Mouse (Mus musculus): Measurements from ENCODE around the gene Spata13. TPM values are rescaled to one million over a fixed set of nuclear protein-coding genes. Genes with fewer than 3 reads are reported as not detected.

Gene Spata13
- 10.1 and 21.6 TPM in 2 replicates for polyA plus RNA-seq (2012; rRNA removed)

DNA sequence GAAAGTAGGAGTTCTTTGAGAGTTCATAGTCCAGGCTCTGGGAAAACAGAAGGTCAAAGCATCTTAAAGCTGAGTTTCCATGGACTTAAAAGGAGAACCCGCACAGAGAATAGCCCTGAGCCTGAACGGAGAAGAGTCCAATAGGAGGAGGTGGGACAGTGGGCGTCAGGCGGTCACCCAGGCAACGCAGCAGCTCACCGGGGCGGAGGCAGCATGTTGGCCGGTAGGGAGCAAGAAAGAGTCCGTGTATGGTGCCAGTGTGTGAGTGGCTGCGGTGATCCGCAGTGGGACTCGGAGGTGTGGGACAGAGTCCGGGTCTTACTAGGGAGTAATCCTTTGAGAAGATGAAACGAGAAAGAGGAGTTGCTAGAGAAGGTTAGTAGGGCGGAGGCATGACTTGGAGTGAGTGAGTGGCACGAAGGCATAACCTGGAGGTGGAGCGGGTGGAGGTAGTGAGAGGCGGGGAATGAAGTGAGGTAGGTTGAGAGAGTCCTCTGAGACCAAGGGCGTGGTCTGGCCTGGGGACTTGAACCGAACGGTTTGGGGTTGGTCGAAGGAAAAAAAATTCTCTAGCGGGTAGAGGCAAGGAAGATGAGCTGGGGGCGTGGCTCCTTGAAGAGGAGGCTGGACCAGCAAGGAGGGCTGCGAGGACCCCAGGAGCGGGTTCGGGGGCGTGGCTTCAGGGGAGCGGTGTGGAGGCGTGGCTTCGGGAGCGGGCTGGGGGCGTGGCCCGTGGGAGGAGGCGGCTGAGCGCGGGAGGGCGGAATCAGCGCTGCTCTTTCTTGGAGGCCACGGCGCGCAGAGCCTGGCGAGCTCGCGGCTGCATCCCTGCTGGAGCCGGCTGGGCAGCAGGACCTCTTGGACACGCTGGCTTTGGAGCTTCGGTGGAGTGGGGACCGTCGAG, at the start of gene Spata13:
TSS of gene Spata13 (plus strand) at position 41 of the 904 bp plus-strand sequence.
- peaks cover 25% of the 10 kb centered on the region for H3K4me1 ChIP-seq (ENCODE audit: control insufficient read depth, insufficient read depth, insufficient read length, low read length)
- WGBS = 1% methylated on average over 48 of the region's 50 CpGs
- H3K4me3 ChIP-seq (ENCODE audit: low read depth, low read length) = peak within 1 kb of the TSS; percentile 69
- peak within 1 kb of the TSS; percentile 48 for H3K27ac ChIP-seq (ENCODE audit: insufficient read depth, low read depth, low read length)
- peak; percentile 64 for TF ChIP-seq POLR2A (IDR thresholded peaks at IDR 0.05; ENCODE audit: low read depth, low read length)
- TF ChIP-seq CTCF (IDR thresholded peaks at IDR 0.05; ENCODE audit: extremely low read depth, insufficient read length, insufficient replicate concordance, low read depth, low read length) = no peak
- H3K36me3 ChIP-seq (ENCODE audit: control insufficient read depth, insufficient read depth, low read length) = no peaks in the 10 kb centered on the region
- H3K27me3 ChIP-seq (ENCODE audit: control insufficient read depth, insufficient read depth, low read length) = no peaks in the 10 kb centered on the region; the same call in 1 of the 2 replicates

DNA sequence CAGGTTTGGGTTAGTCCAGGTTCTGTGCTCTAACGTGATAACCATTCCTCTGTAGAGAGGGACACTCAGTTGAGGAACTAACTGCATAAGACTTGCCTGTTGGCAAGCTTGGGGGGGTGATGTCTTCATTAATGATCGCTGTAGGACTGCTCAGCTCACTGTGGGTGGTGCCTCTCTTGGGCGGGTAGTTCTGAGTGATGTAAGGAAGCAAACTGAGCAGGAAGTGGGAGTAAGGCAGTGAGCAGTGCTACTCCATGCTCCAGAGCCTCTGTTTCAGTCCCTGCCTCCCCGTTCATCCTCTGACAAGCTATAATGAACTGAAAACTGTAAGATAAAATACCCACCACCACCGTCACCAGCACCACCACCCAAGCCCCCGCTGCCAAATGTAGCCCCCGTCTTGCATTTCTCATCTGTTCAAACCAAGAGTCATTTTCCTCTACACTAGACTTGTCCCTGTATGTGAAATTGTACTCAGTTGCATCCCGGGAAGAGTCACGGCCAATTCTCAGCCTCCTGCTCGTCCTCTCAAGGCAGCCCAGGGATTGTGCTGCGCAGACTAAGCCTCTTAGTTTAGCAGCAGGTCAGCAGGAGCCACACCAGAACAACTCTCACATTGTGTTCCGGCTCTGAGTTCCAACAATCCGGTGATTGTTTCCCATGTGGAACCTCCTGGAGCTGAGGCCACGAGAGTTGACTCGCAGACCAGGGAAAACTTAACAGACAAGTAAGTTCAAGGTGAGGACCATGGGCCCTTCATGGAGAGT, 46.9 kb upstream of the Spata13 start:
- H3K4me1 ChIP-seq (ENCODE audit: control insufficient read depth, insufficient read depth, insufficient read length, low read length) = no peaks in the 10 kb centered on the region
- TF ChIP-seq CTCF (IDR thresholded peaks at IDR 0.05; ENCODE audit: extremely low read depth, insufficient read length, insufficient replicate concordance, low read depth, low read length) (no peak), POLR2A (IDR thresholded peaks at IDR 0.05; ENCODE audit: low read depth, low read length) (no peak)
- H3K27ac ChIP-seq (ENCODE audit: insufficient read depth, low read depth, low read length) = no peak overlapping the region
- WGBS = 69% methylated on average over 15 of the region's 15 CpGs
- H3K27me3 ChIP-seq (ENCODE audit: control insufficient read depth, insufficient read depth, low read length) = no peaks in the 10 kb centered on the region
- H3K4me3 ChIP-seq (ENCODE audit: low read depth, low read length) = no peak overlapping the region
- no peaks in the 10 kb centered on the region for H3K36me3 ChIP-seq (ENCODE audit: control insufficient read depth, insufficient read depth, low read length)

DNA sequence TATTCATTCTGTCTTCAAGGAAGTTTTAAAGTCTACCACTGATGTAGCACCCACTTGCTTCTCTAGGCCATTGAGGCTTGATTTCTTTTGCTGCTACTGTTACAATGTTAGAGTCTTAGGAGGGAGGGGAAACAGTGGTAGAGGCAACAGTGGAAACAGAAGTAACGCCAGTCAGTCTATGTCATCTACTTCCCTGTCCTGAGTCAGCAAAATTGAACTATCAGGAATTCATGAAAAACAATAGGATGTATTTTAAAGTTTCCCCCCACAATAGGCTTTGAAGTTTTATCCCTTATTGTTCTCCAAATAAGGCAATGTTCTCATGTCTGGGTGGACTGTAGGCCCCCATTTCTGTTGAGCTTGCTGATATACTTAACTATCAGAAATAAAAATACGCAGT, 44.8 kb upstream of the Spata13 start:
- WGBS = 88% methylated on average over 2 of the region's 2 CpGs

DNA sequence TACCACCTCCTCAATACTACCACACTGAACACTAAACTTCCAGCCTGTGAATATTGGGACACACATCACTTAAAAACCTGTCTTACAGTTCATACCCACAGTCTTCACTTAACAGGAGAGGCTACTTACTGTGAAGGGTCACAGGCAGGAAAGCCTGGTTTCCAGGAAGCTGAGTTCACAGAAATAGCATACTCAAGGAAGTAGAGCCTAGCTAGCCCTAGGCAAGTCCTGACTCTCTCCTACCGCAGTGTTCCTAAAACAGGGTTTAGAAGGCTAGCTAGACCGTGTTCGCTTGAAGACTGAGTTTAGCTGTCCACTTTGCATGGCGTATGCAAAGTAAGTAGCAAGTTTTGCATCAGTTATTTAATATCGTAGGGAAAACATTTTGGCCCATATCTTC, 41.5 kb upstream of the Spata13 start:
- TF ChIP-seq POLR2A (IDR thresholded peaks at IDR 0.05; ENCODE audit: low read depth, low read length) (no peak), CTCF (IDR thresholded peaks at IDR 0.05; ENCODE audit: extremely low read depth, insufficient read length, insufficient replicate concordance, low read depth, low read length) (no peak)
- Histone ChIP-seq H3K36me3 (ENCODE audit: control insufficient read depth, insufficient read depth, low read length) (no peaks in the 10 kb centered on the region), H3K27me3 (ENCODE audit: control insufficient read depth, insufficient read depth, low read length) (no peaks in the 10 kb centered on the region), H3K4me3 (ENCODE audit: low read depth, low read length) (no peak overlapping the region), H3K27ac (ENCODE audit: insufficient read depth, low read depth, low read length) (no peak overlapping the region), H3K4me1 (ENCODE audit: control insufficient read depth, insufficient read depth, insufficient read length, low read length) (no peaks in the 10 kb centered on the region)
- 67% methylated on average over 5 of the region's 5 CpGs for WGBS

More for the DNA sequence above, 44.8 kb upstream of the Spata13 start:
- Histone ChIP-seq H3K27ac (ENCODE audit: insufficient read depth, low read depth, low read length) (no peak overlapping the region), H3K27me3 (ENCODE audit: control insufficient read depth, insufficient read depth, low read length) (no peaks in the 10 kb centered on the region), H3K4me1 (ENCODE audit: control insufficient read depth, insufficient read depth, insufficient read length, low read length) (no peaks in the 10 kb centered on the region), H3K36me3 (ENCODE audit: control insufficient read depth, insufficient read depth, low read length) (no peaks in the 10 kb centered on the region), H3K4me3 (ENCODE audit: low read depth, low read length) (no peak overlapping the region)
- no peak for TF ChIP-seq POLR2A (IDR thresholded peaks at IDR 0.05; ENCODE audit: low read depth, low read length)
- TF ChIP-seq CTCF (IDR thresholded peaks at IDR 0.05; ENCODE audit: extremely low read depth, insufficient read length, insufficient replicate concordance, low read depth, low read length) = no peak

DNA sequence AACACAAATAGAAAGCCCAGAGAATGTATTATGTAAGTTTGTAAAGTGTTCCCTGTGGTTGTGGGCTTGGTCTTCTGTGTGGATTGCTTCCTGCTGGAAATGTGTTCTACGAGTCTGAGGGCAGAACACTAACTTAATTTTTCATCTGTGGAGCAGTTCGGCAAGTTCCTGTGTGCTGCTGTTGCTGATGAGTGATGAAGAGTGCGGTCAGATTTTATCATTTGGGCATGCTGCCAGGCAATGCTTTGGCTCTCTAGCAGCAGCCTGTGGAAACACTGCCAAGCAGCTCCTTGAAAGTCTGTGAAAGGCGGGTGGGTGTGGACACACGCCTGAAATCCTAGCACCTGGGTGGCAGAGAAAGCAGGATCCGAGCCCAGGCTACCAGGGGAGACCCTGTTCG, 41.0 kb upstream of the Spata13 start:
- no peak overlapping the region for H3K27ac ChIP-seq (ENCODE audit: insufficient read depth, low read depth, low read length)
- no peak overlapping the region for H3K4me3 ChIP-seq (ENCODE audit: low read depth, low read length)
- TF ChIP-seq CTCF (IDR thresholded peaks at IDR 0.05; ENCODE audit: extremely low read depth, insufficient read length, insufficient replicate concordance, low read depth, low read length) = no peak
- no peak for TF ChIP-seq POLR2A (IDR thresholded peaks at IDR 0.05; ENCODE audit: low read depth, low read length)
- 4% methylated on average over 7 of the region's 7 CpGs for WGBS
- no peaks in the 10 kb centered on the region for H3K36me3 ChIP-seq (ENCODE audit: control insufficient read depth, insufficient read depth, low read length)
- no peaks in the 10 kb centered on the region for H3K4me1 ChIP-seq (ENCODE audit: control insufficient read depth, insufficient read depth, insufficient read length, low read length)
- H3K27me3 ChIP-seq (ENCODE audit: control insufficient read depth, insufficient read depth, low read length) = no peaks in the 10 kb centered on the region

DNA sequence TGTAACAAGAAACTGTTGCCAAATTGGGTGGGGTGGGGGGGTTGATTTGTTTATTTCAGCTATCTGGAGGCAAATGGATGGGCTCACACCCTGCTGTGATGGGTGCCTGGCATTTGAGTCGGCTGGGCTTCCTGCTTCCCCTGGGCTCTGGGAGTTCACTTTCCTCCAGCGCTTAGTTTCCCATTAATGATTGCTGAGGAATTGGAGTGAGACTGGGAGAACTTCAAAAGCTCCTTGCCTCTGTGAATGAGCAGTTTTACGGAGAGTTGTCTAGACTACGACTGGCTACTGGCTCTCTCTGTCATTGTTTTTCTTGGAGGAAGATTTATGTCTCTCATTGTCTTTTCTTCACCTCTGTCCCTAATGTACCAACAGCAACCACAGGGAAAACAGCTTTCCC, 36.2 kb upstream of the Spata13 start:
- TF ChIP-seq CTCF (IDR thresholded peaks at IDR 0.05; ENCODE audit: extremely low read depth, insufficient read length, insufficient replicate concordance, low read depth, low read length) = no peak
- TF ChIP-seq POLR2A (IDR thresholded peaks at IDR 0.05; ENCODE audit: low read depth, low read length) = no peak
- H3K27me3 ChIP-seq (ENCODE audit: control insufficient read depth, insufficient read depth, low read length) = no peaks in the 10 kb centered on the region
- no peaks in the 10 kb centered on the region for H3K4me1 ChIP-seq (ENCODE audit: control insufficient read depth, insufficient read depth, insufficient read length, low read length)
- 14% methylated on average over 4 of the region's 4 CpGs for WGBS
- no peak overlapping the region for H3K4me3 ChIP-seq (ENCODE audit: low read depth, low read length)
- no peak overlapping the region for H3K27ac ChIP-seq (ENCODE audit: insufficient read depth, low read depth, low read length)
- no peaks in the 10 kb centered on the region for H3K36me3 ChIP-seq (ENCODE audit: control insufficient read depth, insufficient read depth, low read length)

DNA sequence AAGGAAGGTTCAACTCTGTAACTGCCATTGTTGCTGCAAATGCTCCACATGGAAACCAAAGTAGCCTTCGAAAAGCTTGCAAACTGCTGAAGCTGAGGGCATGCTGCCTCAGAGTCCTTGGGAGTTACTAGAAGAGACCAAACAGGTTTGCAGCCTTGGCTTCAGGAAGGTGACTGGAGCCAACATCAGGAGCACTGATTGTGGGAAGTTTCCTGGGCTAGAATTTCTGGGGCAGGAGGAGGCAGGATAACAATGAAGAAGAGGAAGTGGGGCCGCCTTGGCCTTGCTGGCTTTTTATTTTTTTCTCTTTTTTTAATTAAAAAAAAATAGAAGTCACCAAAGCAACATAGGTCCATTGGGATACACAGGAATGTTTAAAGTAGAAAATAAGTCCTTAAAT, 34.8 kb upstream of the Spata13 start:
- Histone ChIP-seq H3K27ac (ENCODE audit: insufficient read depth, low read depth, low read length) (no peak overlapping the region), H3K4me1 (ENCODE audit: control insufficient read depth, insufficient read depth, insufficient read length, low read length) (no peaks in the 10 kb centered on the region), H3K36me3 (ENCODE audit: control insufficient read depth, insufficient read depth, low read length) (no peaks in the 10 kb centered on the region), H3K4me3 (ENCODE audit: low read depth, low read length) (no peak overlapping the region), H3K27me3 (ENCODE audit: control insufficient read depth, insufficient read depth, low read length) (no peaks in the 10 kb centered on the region)
- TF ChIP-seq CTCF (IDR thresholded peaks at IDR 0.05; ENCODE audit: extremely low read depth, insufficient read length, insufficient replicate concordance, low read depth, low read length) (no peak), POLR2A (IDR thresholded peaks at IDR 0.05; ENCODE audit: low read depth, low read length) (no peak)
- 80% methylated on average over 2 of the region's 2 CpGs for WGBS
